Mouse (Mus musculus) heart, adult 2 months (tissue): Measurements from ENCODE around the gene Dcbld2.
A peak's percentile ranks its signal among the peaks of the same experiment; 100 is the strongest.

Experiments
- CTCF ChIP-seq: fragments of 200-600 bp; IDR thresholded peaks from 2 replicates; pipeline ENCODE4 v1.8.1; 2022; ENCODE audit warnings: antibody characterized with exemption, mild to moderate bottlenecking, moderate library complexity
- POLR2A ChIP-seq: fragments of 200-500 bp; IDR thresholded peaks from 2 replicates; pipeline ENCODE4 v1.6.1; 2011; ENCODE audit warnings: mild to moderate bottlenecking, low read depth, low read length, control low read depth; ENCODE audit not compliant: insufficient read depth

GRCm38 (mm10) chr16:58446281-58447259 is 38.3 kb downstream of the Dcbld2 start:
- TF ChIP-seq CTCF (peak; percentile 9; the same call in 1 of the 2 replicates), POLR2A (no peak)
